Mouse (Mus musculus): ENCODE data around the gene Gnat3.
"Not testable (repeated sequence)": the region's sequence is repeated elsewhere in the genome, so short reads cannot be mapped to it uniquely, and the experiment has no call there.

Gnat3 gene

GRCm38 (mm10) chr5:17962249-17962648, at the start of gene Gnat3:
TSS of gene Gnat3 (plus strand) at chr5:17962549.
- no peaks in the 10 kb centered on the region for H3K27me3 ChIP-seq (ENCODE audit: control insufficient read depth, insufficient read depth, low read length, poor library complexity, severe bottlenecking)
- no peak for DNase-seq (ENCODE audit: low read depth, low spot score)
- no peaks in the 10 kb centered on the region for H3K36me3 ChIP-seq (ENCODE audit: control insufficient read depth, insufficient read depth, low read length, poor library complexity, severe bottlenecking)

DNA sequence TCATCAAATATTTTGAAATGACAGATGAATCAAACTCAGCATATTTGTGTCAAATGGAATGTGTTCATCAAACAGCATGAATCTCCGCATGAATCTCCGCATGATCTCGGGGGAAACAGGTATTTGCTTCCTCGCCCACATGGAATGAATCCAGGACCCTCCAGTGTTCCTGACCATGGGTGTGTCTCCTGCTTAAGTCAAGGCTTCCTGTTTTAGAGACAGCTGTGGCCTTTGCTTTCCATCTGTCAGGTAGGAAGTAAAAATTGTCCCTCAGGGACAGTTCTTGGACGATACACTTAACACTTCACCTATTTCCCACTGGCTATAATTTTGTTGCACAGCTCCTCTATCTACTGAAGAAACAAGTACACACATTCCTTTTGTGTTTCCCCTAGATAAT, 43.4 kb upstream of the Gnat3 start:
- no peak for DNase-seq (ENCODE audit: low read depth, low spot score)
- no peaks in the 10 kb centered on the region for H3K27me3 ChIP-seq (ENCODE audit: control insufficient read depth, insufficient read depth, low read length, poor library complexity, severe bottlenecking)
- no peaks in the 10 kb centered on the region for H3K36me3 ChIP-seq (ENCODE audit: control insufficient read depth, insufficient read depth, low read length, poor library complexity, severe bottlenecking)

GRCm38 (mm10) chr5:17923648-17924047, 38.7 kb upstream of the Gnat3 start:
- DNase-seq (ENCODE audit: low read depth, low spot score), result no peak
- H3K27me3 ChIP-seq (ENCODE audit: control insufficient read depth, insufficient read depth, low read length, poor library complexity, severe bottlenecking), result no peaks in the 10 kb centered on the region; the same call in 1 of the 2 replicates
- H3K36me3 ChIP-seq (ENCODE audit: control insufficient read depth, insufficient read depth, low read length, poor library complexity, severe bottlenecking), result no peaks in the 10 kb centered on the region

DNA sequence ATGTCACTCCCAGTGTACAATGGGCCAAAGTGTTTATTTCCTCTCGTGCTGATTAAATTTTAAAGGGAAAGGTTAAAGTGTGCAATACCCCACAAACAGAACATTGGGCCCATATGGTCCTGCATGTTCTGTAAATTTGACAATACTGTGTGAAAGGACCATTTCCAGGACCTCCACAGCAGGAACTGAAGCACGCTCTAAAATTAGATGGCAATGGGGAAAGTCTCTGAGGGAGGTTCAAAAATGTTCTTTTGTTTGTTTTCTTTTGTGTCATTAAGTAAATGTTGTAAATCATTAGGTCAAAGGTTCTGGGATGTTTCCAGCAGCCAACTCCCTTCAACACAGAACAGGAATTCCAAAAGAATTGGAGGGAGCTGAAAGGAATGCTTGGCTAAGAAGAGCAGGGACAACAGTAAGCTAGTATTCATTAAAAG, 38.2 kb upstream of the Gnat3 start:
- Histone ChIP-seq H3K27me3 (ENCODE audit: control insufficient read depth, insufficient read depth, low read length, poor library complexity, severe bottlenecking) (no peaks in the 10 kb centered on the region; the same call in 1 of the 2 replicates), H3K36me3 (ENCODE audit: control insufficient read depth, insufficient read depth, low read length, poor library complexity, severe bottlenecking) (no peaks in the 10 kb centered on the region)
- no peak for DNase-seq (ENCODE audit: low read depth, low spot score)

- Histone ChIP-seq H3K27me3 (ENCODE audit: control insufficient read depth, insufficient read depth, low read length, poor library complexity, severe bottlenecking) (no peaks in the 10 kb centered on the region; the same call in 1 of the 2 replicates), H3K36me3 (ENCODE audit: control insufficient read depth, insufficient read depth, low read length, poor library complexity, severe bottlenecking) (no peaks in the 10 kb centered on the region)
- DNase-seq (ENCODE audit: low read depth, low spot score), result no peak
These were observed 33.9 kb upstream of the Gnat3 start for GRCm38 (mm10) chr5:17928471-17928870.

DNA sequence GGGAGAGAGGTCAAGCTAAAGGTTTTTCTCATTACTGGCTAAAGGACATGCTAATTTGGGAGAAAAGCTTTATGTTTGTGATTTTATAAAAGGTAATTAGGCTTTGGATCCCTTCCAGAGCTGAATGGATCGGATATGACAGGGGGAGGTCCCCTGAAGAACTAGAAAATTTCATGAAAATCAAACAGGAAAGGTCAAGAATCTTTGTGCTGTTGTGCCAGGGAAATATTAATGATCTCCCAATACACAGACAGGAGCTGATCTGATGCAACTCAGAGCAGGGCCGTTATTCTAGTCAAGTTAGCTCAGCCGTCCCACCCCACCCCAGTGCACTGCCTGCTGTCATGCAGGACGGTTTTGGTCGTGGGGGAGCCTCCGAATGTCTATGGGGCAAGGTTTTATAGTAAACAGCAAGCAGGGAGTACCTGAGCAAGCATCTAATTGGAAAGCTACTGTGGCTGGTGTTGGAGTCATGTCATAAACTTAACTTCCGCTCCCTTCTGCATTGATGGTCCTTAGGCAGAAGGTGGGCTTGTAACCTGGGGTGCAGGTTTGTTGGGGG, 33.3 kb upstream of the Gnat3 start:
- H3K36me3 ChIP-seq (ENCODE audit: control insufficient read depth, insufficient read depth, low read length, poor library complexity, severe bottlenecking), result no peaks in the 10 kb centered on the region
- no peak for DNase-seq (ENCODE audit: low read depth, low spot score)
- H3K27me3 ChIP-seq (ENCODE audit: control insufficient read depth, insufficient read depth, low read length, poor library complexity, severe bottlenecking), result no peaks in the 10 kb centered on the region; the same call in 1 of the 2 replicates

DNA sequence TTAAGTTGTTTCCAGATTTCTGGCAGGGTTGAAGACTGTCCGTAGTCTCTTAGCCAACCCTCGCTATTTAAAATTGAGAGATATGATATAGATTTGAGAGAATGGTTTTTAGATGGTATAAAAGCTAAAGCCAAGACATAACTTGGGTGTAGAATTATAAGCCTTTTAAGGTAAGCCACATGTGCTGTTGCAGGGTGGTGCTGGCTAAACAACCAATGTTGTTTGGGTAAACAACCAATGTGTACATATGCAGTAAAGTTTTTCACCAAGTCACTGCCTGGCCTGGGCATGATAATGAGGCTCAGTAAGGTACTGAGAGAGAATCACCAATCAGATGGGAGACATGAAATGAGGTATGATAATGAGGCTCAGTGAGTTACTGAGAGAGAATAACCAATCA, 30.8 kb upstream of the Gnat3 start:
- not testable (repeated sequence) for H3K36me3 ChIP-seq (ENCODE audit: control insufficient read depth, insufficient read depth, low read length, poor library complexity, severe bottlenecking); DNase-seq (ENCODE audit: low read depth, low spot score); H3K27me3 ChIP-seq (ENCODE audit: control insufficient read depth, insufficient read depth, low read length, poor library complexity, severe bottlenecking)

DNA sequence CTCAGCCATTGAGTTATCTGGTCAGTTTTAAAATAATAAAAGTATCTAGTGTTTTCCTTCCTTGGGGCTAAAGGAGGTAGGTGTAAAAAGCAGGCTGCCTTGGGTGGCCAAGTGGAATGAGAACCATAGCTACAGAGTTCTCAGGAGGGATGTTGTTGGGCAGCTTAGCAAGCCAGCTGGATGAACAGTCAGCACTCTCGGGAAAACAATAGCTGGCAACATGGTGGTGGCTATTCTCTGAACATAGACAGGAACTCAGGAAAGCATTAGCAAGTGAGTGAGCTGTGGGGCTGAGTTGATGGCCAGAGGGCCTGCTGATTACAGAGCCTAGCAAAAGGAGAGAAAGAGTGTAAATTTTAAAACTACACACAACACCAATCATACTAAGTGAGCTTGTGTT, 27.8 kb upstream of the Gnat3 start:
- Histone ChIP-seq H3K36me3 (ENCODE audit: control insufficient read depth, insufficient read depth, low read length, poor library complexity, severe bottlenecking) (no peaks in the 10 kb centered on the region), H3K27me3 (ENCODE audit: control insufficient read depth, insufficient read depth, low read length, poor library complexity, severe bottlenecking) (no peaks in the 10 kb centered on the region)
- DNase-seq (ENCODE audit: low read depth, low spot score), result no peak

DNA sequence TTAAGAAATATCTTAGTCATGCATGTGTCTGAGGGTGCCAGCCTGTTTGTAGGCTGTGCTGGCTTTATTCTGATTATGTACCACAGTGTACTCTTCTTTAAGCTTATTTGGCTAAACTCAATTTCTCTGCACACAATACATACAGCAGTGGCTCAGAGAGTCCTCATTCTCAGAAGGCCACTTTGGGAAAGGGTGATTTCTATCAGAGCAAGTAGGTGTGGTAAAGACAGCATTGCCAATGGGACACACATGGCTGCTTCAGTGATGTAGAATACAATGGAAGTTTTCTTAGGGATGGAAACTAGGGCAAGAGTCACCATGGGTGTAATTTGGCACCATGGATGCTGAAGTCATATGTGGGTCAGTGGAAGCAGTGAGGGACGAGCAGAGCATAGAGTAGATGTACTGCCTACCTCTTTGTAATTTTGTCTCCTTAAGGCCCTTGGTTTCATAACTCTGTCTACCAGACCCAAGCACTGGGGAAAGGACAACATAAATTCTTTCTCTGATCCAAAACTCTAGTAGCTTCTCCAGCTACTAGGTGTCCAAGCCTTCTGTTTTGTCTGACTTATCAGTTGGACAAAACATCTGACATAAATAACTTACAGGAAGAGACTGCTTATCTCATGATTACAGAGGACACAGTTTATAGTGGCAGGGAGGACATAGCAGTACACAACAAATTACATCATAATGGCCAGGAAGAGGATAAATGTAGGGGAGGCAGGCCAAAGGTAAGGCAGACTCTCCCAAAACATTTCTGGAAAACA, 24.0 kb upstream of the Gnat3 start:
- DNase-seq (ENCODE audit: low read depth, low spot score), result no peak
- Histone ChIP-seq H3K27me3 (ENCODE audit: control insufficient read depth, insufficient read depth, low read length, poor library complexity, severe bottlenecking) (no peaks in the 10 kb centered on the region), H3K36me3 (ENCODE audit: control insufficient read depth, insufficient read depth, low read length, poor library complexity, severe bottlenecking) (no peaks in the 10 kb centered on the region)

GRCm38 (mm10) chr5:17956468-17956867, 5.9 kb upstream of the Gnat3 start:
- Histone ChIP-seq H3K27me3 (ENCODE audit: control insufficient read depth, insufficient read depth, low read length, poor library complexity, severe bottlenecking) (no peaks in the 10 kb centered on the region), H3K36me3 (ENCODE audit: control insufficient read depth, insufficient read depth, low read length, poor library complexity, severe bottlenecking) (no peaks in the 10 kb centered on the region)
- DNase-seq (ENCODE audit: low read depth, low spot score), result no peak

DNA sequence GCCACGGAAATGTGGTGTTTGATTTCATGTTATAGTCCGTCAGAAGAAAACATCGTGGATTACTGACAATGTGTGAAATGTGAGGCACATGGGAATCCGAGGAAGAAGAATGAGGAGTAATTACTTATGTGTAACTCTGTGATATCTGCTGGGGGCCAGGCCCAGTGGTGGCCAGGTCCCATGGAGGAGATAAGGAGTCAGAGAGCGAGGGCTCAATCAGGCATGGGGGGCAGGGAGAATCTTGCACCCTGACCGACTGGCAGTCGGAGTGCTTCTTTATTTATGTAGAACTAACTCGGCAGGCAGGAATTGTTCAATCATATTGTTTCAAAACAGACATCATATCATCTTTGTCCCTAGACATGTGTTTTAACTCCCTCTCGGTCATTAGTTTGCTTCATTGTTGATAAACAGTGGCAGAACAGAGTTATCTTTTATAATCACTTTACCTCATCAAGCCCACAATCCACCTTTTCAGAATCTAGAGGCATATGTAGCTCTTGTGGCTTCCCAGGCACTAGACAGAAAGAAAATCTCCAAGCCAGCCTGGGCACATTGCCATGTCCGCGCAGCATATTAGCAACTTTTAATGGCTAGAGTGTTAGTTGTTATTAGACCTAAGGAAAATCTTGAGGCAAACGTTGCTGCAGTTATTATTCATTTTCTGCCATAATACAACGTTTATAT, 7.5 kb downstream of the Gnat3 start:
- DNase-seq (ENCODE audit: low read depth, low spot score), result no peak
- H3K36me3 ChIP-seq (ENCODE audit: control insufficient read depth, insufficient read depth, low read length, poor library complexity, severe bottlenecking), result no peaks in the 10 kb centered on the region
- H3K27me3 ChIP-seq (ENCODE audit: control insufficient read depth, insufficient read depth, low read length, poor library complexity, severe bottlenecking), result no peaks in the 10 kb centered on the region

DNA sequence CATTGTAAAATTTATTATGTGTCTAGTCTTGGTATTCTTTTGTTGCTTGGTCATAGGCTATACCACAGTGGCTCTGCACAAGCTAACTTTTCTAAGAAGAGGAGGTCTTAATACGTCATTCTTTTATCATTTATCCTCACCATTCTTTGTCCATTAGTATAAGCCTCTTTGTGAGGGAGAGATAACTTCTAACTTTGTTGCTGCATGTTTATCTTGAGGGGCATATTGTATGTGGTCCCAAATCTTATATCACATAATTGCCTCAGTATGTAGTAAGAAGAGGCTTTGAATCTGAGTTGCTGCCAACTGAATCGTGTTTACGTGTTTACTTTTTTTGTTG, 8.0 kb downstream of the Gnat3 start:
- no peaks in the 10 kb centered on the region for H3K36me3 ChIP-seq (ENCODE audit: control insufficient read depth, insufficient read depth, low read length, poor library complexity, severe bottlenecking)
- DNase-seq (ENCODE audit: low read depth, low spot score), result no peak
- H3K27me3 ChIP-seq (ENCODE audit: control insufficient read depth, insufficient read depth, low read length, poor library complexity, severe bottlenecking), result no peaks in the 10 kb centered on the region

- Histone ChIP-seq H3K27me3 (ENCODE audit: control insufficient read depth, insufficient read depth, low read length, poor library complexity, severe bottlenecking) (no peaks in the 10 kb centered on the region), H3K36me3 (ENCODE audit: control insufficient read depth, insufficient read depth, low read length, poor library complexity, severe bottlenecking) (no peaks in the 10 kb centered on the region)
- no peak for DNase-seq (ENCODE audit: low read depth, low spot score)
These were observed 18.3 kb downstream of the Gnat3 start for GRCm38 (mm10) chr5:17980501-17981121.

GRCm38 (mm10) chr5:17982770-17983169, 20.4 kb downstream of the Gnat3 start:
- DNase-seq (ENCODE audit: low read depth, low spot score), result no peak
- no peaks in the 10 kb centered on the region for H3K36me3 ChIP-seq (ENCODE audit: control insufficient read depth, insufficient read depth, low read length, poor library complexity, severe bottlenecking)
- H3K27me3 ChIP-seq (ENCODE audit: control insufficient read depth, insufficient read depth, low read length, poor library complexity, severe bottlenecking), result no peaks in the 10 kb centered on the region

GRCm38 (mm10) chr5:17984522-17984921, 22.2 kb downstream of the Gnat3 start:
- no peaks in the 10 kb centered on the region for H3K27me3 ChIP-seq (ENCODE audit: control insufficient read depth, insufficient read depth, low read length, poor library complexity, severe bottlenecking)
- DNase-seq (ENCODE audit: low read depth, low spot score), result no peak
- no peaks in the 10 kb centered on the region for H3K36me3 ChIP-seq (ENCODE audit: control insufficient read depth, insufficient read depth, low read length, poor library complexity, severe bottlenecking)
